Mouse (Mus musculus) left cerebral cortex, postnatal 25 days (tissue): ENCODE measurements around the gene Rabep2. TPM values are rescaled to one million over a fixed set of nuclear protein-coding genes. Genes with fewer than 3 reads are reported as not detected.
A peak's percentile ranks its signal among the peaks of the same experiment; 100 is the strongest.
"Not testable (repeated sequence)": the region's sequence is repeated elsewhere in the genome, so short reads cannot be mapped to it uniquely, and the experiment has no call there.

Experiments
- DNase-seq, 2 experiments: peaks; one replicate each; pipeline ENCODE4 v3.0.0; 2022; ENCODE audit warnings: low spot score in 2 of 2, mixed read lengths in 1 of 2
- intact Hi-C: fragments of 180-260 bp; cut with DNase I; formaldehyde crosslinking; loops from one replicate; pipeline ENCODE4 v1.15.1; 2025
- total RNA-seq, 2 experiments: library from RNA; stranded (reverse); gene quantifications; 2 replicates each; pipeline ENCODE4 v1.2.3; 2021

Rabep2 gene
- total RNA-seq: 10 to 100 TPM; 10.8 to 14.4 TPM

DNA sequence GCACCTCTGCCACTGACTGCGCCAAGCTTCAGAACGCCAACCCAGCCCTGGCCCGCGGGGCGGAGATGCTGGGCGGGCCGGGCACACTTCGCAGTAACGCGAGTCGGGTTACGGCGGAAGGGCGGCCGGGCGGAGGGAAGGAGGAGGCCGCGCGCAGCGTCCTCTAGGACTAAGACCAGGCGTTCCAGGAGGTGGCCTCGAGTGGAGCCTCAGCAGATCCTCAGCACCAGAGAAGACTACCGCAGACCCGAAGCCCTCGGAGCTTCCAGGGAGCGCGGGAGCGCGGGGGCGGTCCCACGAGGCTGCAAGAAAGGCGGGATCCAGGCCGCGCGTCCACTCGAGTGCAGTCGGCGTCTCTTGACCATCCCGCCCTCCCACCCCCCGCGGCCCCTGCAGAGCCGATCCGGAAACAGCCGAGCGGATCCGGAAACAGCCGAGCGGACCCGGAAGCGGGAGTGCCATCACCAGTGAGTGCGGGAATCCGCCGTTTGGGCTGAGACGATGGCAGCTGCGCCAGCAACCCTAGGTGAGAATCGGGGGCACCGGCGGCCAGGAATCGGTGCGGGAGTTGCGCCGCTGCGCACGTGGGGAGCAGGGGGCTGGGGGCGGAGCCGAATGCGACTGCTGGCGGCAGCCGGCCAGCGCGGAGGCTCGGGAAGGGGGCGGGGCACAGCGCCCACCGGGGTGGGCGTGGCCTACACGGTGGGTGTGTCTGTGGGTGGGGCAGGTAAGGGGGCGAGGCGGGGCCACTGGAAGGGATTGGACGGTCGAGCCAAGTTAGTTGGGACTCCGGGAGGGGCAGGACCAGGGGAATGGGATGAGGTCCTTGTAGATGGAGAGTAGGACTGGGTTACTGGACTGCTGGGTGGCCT, at the start of gene Rabep2:
Gene Rabep2 (plus strand): TSS at position 129 of the 872 bp plus-strand sequence.
- intact Hi-C loops: loop anchor here (2.0 kb wide), 1 partner anchor 46 kb away; the partner anchor contains the start of gene Sh2b1
- DNase-seq: peak; percentile 94

- no peak for DNase-seq
- intact Hi-C loops: no loop called here
These were observed 45.0 kb upstream of the Rabep2 start for GRCm38 (mm10) chr7:126383565-126383964.

- intact Hi-C loops: no loop called here
These were observed 40.4 kb upstream of the Rabep2 start for GRCm38 (mm10) chr7:126388185-126388584.

GRCm38 (mm10) chr7:126392086-126392884, 36.3 kb upstream of the Rabep2 start:
- intact Hi-C loops, DNase-seq: not testable (repeated sequence)

More at GRCm38 (mm10) chr7:126388185-126388584, 40.4 kb upstream of the Rabep2 start:
- DNase-seq: no peak

DNA sequence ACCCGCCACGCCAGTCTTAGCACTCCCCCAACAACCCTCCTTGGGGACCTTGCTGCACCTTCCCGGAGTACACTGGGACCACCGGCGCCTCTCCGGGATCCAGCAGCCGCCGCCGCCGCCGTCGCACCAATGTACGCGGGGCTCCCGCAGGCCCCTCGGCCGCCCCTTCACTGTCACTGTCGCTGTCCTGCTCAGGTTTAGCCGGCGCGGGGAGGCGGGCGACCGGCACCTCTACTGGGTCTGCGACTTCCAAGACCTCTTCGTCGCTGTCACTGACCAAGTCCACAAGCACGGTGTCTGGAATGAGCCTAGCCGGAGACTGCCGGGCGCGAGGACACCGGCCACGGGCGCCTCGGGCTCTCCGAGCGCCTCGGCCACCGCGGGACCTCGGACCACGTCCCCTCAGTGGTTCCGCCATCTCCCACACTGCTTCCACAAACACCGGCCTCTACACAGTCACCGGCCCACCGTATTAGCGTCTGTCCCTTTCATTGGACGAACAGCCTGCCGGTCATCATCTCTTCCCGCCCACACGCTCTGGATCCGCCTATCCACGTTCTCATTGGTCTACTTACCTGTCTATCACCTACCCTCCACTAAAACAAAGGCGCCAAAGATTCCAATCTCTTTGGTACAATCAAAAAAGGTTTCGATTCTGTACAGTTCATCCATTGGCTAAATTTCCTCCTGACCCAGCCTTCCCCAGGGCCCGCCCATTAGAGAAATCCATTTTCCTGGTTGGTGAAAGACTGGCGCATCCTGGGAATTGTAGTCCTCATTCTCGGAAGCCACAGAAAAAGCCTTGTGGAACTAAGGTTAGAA, 32.0 kb upstream of the Rabep2 start, which contains the start of gene Nfatc2ip:
Gene Nfatc2ip (minus strand): TSS at position 440 of the 822 bp plus-strand sequence.
- intact Hi-C loops: loop anchor here (5.0 kb wide), 1 partner anchor 76 kb away; no protein-coding TSS in a partner anchor
- DNase-seq: peak; percentile 99

DNA sequence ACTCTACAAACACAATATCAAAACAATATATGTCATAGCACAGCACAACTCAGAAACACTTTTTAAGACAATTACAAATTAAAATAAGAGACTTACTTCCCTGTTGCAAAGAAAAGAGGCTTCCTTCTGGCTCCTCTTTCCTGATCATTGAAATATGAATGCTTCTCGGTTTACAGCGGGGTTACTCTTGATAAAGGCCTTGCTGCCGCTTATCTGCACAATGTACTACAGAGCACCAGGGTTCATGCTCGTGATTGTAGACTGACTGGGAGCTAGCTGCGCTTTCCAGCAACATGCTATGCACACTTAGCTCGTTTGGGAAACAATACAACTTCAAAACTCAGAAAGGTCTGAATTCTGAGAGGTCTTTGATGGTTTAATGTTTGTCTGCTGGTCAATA, 31.3 kb upstream of the Rabep2 start:
- intact Hi-C loops: loop anchor here (5.0 kb wide), 1 partner anchor 75 kb away; no protein-coding TSS in a partner anchor
- no peak for DNase-seq

DNA sequence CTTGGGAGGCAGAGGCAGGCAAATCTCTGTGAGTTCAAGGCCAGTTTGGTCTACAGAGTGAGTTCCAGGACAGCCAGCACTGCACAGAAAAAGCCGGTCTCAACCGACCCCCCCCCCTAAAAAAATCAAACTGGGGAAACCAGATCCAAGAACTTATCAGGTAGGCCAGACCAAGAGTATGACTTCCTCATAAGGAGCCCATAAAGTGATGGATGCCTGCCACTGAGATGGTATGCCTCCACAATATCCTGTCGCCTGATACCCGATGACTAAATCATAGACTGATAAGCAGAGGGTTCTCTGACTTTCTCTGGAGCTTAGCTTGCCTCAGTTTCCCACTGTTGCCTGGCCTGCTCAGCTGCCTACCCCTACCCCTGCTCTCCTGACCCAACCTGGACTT, 30.7 kb upstream of the Rabep2 start:
- intact Hi-C loops: loop anchor here (5.0 kb wide), 1 partner anchor 74 kb away; no protein-coding TSS in a partner anchor
- no peak for DNase-seq

DNA sequence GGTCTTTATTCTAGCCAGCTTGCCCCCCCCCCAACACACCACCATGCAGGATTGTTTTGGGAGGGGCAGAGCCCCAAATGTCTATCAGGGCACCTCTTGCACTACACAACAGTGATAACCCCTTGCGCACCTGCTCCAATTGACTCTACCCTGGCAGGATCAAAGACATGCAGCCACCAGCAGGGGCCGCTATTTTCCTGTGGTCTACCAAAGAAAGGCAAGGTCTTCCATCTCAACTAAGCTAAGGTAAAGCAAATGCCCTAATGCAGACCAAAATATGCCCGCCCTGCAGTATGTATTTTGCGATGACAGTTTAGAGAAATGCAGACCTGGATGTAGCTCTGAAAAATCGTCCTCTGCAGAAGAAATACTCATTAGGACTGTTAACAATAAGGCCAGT, 29.0 kb upstream of the Rabep2 start:
- intact Hi-C loops: loop anchor here (1.0 to 5.0 kb wide), 2 partner anchors 73 to 129 kb away; no protein-coding TSS in a partner anchor

GRCm38 (mm10) chr7:126402518-126402917, 26.0 kb upstream of the Rabep2 start:
- intact Hi-C loops, DNase-seq: not testable (repeated sequence)

More for the DNA sequence above, 29.0 kb upstream of the Rabep2 start:
- DNase-seq: peak; percentile 68 to 76

DNA sequence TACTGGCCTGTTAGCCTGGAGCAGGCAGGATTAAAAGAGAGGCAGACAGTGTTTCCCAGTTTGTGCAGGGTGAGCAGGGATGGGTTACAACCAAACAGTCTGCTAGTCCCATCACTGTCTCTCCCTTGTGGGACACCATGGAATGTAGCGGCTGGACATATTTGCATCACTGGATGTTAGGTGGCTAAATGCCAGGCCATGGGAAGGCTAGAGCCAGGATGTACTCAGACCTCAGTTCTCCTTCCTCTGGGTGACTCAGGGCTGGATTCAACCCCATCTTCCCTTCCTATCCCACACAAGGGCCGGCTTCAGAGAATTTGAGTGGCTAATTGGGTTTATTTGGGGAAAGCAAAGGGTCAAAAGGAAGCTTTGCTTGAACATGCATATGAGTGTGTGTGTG, 19.9 kb upstream of the Rabep2 start:
- DNase-seq: no peak
- intact Hi-C loops: no loop called here

DNA sequence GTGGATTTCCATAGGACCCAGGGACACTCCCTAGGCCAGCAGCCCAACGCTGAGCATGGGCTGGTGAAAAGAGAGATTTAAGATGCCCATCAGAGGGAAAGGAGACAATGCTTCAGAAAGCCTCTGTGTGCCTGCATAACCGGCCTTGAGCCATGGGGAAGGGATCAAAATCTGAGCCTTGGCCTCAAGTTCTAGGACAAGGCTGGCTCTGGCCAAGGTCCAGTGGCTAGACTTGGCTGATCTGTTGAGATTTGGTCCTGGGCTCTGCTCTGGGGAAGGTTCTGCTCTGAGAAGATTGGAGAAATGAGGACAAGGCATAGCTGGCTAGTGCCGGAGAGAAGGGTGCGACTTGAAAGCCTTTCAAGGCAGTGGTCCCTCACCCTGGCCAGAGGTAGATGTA, 17.5 kb upstream of the Rabep2 start:
- DNase-seq: no peak
- intact Hi-C loops: no loop called here

DNA sequence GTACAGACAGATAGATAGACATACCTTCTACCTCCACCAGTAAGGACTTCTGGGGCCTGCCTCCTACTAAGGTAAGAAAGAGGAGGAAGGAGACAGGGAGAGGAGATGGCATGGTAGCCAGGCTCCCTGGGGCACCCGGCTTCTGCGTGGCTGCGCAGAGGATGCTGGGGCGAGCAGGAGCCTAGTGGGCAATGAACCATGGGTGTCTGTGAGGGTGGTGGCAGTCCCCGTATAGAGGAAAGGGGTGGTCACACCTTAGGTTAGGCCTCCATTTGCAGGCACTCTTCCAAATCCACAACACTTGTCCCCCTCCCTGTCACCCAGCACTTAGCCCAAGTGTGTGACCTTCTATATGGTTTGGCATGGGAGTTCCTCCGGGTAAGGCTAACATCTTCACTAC, 13.8 kb upstream of the Rabep2 start, which contains the start of gene Cd19:
Gene Cd19 (minus strand): TSS at position 165 of the 400 bp plus-strand sequence.
- intact Hi-C loops: no loop called here
- no peak for DNase-seq

DNA sequence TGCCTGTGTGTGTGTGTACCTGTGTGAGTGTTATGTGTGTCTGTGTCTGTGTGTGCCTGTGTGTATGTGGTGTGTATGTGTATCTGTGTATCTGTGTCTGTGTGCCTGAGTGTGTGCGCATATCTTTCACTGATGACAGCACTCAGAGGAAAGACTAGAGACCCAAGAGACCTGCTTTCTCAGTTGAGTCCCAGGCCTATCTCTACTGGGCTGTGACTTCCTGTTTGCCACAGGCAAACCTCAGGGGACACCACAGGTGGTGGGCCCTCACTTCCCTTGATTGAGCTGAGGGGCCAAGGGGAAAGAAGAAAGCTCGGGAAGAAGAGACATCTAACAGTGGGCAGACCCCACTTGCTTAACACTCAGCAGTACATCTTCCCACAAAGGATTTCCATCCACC, 11.9 kb upstream of the Rabep2 start:
- intact Hi-C loops: no loop called here
- DNase-seq: no peak

GRCm38 (mm10) chr7:126417045-126417444, 11.5 kb upstream of the Rabep2 start:
- DNase-seq: no peak
- intact Hi-C loops: no loop called here

GRCm38 (mm10) chr7:126417606-126418005, 11.0 kb upstream of the Rabep2 start:
- intact Hi-C loops: no loop called here
- DNase-seq: no peak

DNA sequence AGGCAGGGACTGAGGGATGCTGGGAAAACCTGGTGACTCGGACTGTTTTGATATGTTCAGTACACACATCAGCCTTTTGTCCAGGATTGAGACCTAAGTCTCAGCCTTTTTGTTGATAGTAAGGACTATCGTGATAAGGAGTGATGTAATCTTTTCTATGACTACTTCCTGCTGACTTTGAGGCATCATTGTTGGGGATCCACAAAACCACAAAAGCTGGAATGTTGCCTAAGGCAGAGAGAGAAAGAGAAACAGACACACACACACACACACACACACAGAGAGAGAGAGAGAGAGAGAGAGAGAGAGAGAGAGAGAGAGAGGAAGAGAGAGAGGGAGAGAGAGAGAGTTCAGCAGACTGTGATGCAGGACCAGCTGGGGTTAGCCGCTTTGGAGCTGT, 10.1 kb upstream of the Rabep2 start:
- intact Hi-C loops: no loop called here
- no peak for DNase-seq

- DNase-seq: no peak
- intact Hi-C loops: no loop called here
These were observed 6.8 kb upstream of the Rabep2 start for GRCm38 (mm10) chr7:126421756-126422155.

GRCm38 (mm10) chr7:126424161-126424560, 4.4 kb upstream of the Rabep2 start:
- DNase-seq: no peak
- intact Hi-C loops: no loop called here

- DNase-seq: no peak
- intact Hi-C loops: no loop called here
These were observed 1.2 kb upstream of the Rabep2 start for GRCm38 (mm10) chr7:126427323-126427860.
